Mouse (Mus musculus) hindbrain, embryonic 11.5 days (tissue): ENCODE measurements around the gene Abhd8. TPM values are rescaled to one million over a fixed set of nuclear protein-coding genes. Genes with fewer than 3 reads are reported as not detected.
"Not testable (repeated sequence)": the region's sequence is repeated elsewhere in the genome, so short reads cannot be mapped to it uniquely, and the experiment has no call there.

ENCODE experiments used
- ATAC-seq: fragments of 200-750 bp; cut with Nextera tagmentation; 2 replicates; pipeline ENCODE4 v1.8.0; 2017; ENCODE audit warnings: mild to moderate bottlenecking, moderate TSS enrichment, moderate library complexity; ENCODE audit not compliant: low FRiP score
- DNase-seq: peaks from one replicate; pipeline ENCODE4 v3.0.0-alpha.2; 2015; ENCODE audit warnings: low spot score
- H3K27ac ChIP-seq: fragments of 300-500 bp; sonication (generic); 2 replicates; pipeline ENCODE4 v1.5.1; 2014; ENCODE audit warnings: mild to moderate bottlenecking, low read depth, low read length
- H3K27me3 ChIP-seq: fragments of 300-500 bp; sonication (generic); 2 replicates; pipeline ENCODE4 v1.6.1; 2014; ENCODE audit warnings: mild to moderate bottlenecking, low read length, moderate library complexity, mixed read lengths; ENCODE audit not compliant: control insufficient read depth, insufficient read depth
- H3K36me3 ChIP-seq: fragments of 300-500 bp; sonication (generic); 2 replicates; pipeline ENCODE4 v1.6.1; 2014; ENCODE audit warnings: mild to moderate bottlenecking, low read length, moderate library complexity, mixed read lengths; ENCODE audit not compliant: control insufficient read depth, insufficient read depth
- H3K4me1 ChIP-seq: fragments of 300-500 bp; sonication (generic); replicated peaks from 2 replicates; pipeline ENCODE4 v1.6.1; 2014; ENCODE audit warnings: low read length, mixed read lengths; ENCODE audit not compliant: control insufficient read depth, insufficient read depth
- H3K4me2 ChIP-seq: fragments of 300-500 bp; sonication (generic); replicated peaks from 2 replicates; pipeline ENCODE4 v1.6.1; 2014; ENCODE audit warnings: mild to moderate bottlenecking, low read depth, low read length
- H3K4me3 ChIP-seq: fragments of 300-500 bp; sonication (generic); 2 replicates; pipeline ENCODE4 v1.5.1; 2014; ENCODE audit warnings: low read depth, low read length
- H3K9ac ChIP-seq: fragments of 300-500 bp; sonication (generic); 2 replicates; pipeline ENCODE4 v1.6.1; 2014; ENCODE audit warnings: low read depth, low read length
- H3K9me3 ChIP-seq: fragments of 300-500 bp; sonication (generic); 2 replicates; pipeline ENCODE4 v1.6.1; 2016; ENCODE audit warnings: low read length; ENCODE audit not compliant: control insufficient read depth
- WGBS: fragments of 180-500 bp; shearing (Covaris S2); extraction: QIAGEN DNeasy Blood & Tissue Kit; methylation state at CpG from one replicate; pipeline ENCODE4 v1.1.7; 2014; 5-methylcytosine and 5-hydroxymethylcytosine counted together
- polyA plus RNA-seq: library from polyadenylated mRNA; unstranded; fragments of >200 nt; fragmentation: Nextera tagmentation; extraction: Ambion mirVana; gene quantifications from 2 replicates; pipeline ENCODE4 v1.2.1, GENCODE M21; 2014

The Abhd8 gene
- polyA plus RNA-seq, 1 experiment from 2014 or later, result 38.5 TPM

- Histone ChIP-seq H3K27me3 (no peaks in the 10 kb centered on the region), H3K36me3 (no peaks in the 10 kb centered on the region), H3K4me2 (no peak overlapping the region), H3K4me3 (no peak overlapping the region), H3K4me1 (no peaks in the 10 kb centered on the region), H3K27ac (no peak overlapping the region), H3K9me3 (no peaks in the 10 kb centered on the region), H3K9ac (no peak overlapping the region)
- ATAC-seq (no peak), DNase-seq (no peak)
- 63% methylated on average over 3 of the region's 3 CpGs for WGBS
Observed at GRCm38 (mm10) chr8:71437041-71437440, 26.4 kb downstream of the Abhd8 start.

DNA sequence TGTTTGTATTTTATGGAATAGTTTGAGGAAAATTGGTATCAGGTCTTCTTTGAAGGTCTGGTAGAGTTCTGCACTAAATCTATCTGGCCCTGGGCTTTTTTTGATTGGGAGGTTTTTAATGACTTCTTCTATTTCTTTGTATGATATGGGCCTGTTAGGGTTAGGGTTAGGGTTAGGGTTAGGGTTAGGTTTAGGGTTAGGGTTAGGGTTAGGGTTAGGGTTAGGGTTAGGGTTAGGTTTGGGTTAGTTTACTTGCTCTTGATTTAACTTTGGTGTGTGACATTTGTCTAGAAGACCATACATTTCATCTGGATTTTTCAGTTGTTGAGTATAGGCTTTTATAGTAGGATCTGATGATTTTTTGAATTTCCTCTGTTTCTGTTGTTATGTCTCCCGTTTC lies 30.5 kb downstream of the Abhd8 start:
- WGBS, result 79% methylated on average over 1 of the region's 1 CpGs
- not testable (repeated sequence) for H3K27me3 ChIP-seq, DNase-seq, H3K4me1 ChIP-seq, H3K27ac ChIP-seq, H3K9ac ChIP-seq, ATAC-seq, H3K4me3 ChIP-seq, H3K9me3 ChIP-seq, H3K4me2 ChIP-seq, H3K36me3 ChIP-seq

GRCm38 (mm10) chr8:71422121-71422520 lies 41.3 kb downstream of the Abhd8 start:
- H3K4me2 ChIP-seq, result no peak overlapping the region
- DNase-seq, result no peak
- no peaks in the 10 kb centered on the region for H3K9me3 ChIP-seq
- no peak for ATAC-seq
- no peak overlapping the region for H3K27ac ChIP-seq
- no peaks in the 10 kb centered on the region for H3K36me3 ChIP-seq
- H3K4me3 ChIP-seq, result no peak overlapping the region
- H3K27me3 ChIP-seq, result no peaks in the 10 kb centered on the region
- no peak overlapping the region for H3K9ac ChIP-seq
- H3K4me1 ChIP-seq, result no peaks in the 10 kb centered on the region

DNA sequence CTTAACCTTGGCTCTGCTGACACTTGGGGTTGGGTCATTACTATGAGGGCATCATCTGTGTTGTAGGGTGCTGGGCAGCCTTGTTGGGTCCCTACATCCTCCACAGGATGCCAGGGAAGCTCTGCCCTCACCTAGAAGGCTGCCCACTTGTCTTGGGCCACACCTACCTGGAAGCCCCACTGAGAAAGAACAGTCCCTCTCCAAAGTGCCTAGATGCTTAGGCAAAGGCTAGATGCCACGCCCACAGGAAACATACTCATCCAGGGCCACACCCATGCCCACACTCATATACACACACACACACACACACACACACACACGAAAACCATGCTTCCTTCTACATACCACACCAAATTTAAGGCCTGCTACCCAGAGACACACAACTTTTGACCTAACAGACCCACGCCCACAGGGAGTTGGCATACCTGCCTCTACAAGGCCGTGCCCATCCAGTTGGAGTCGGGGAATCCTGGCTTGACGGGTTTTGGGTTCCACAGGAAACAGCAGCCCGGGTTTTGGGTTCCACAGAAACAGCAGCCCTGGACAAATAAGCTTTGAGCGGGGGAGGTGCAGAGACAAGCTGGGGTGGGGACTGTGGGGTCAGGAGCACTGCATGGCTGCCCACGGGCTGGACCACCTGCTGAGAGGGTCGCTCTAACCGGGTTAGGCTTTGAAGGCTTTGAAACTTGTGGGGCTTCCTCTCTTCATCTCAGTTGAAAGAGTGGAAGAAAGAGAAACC lies 51.8 kb downstream of the Abhd8 start:
- no peak for ATAC-seq

DNA sequence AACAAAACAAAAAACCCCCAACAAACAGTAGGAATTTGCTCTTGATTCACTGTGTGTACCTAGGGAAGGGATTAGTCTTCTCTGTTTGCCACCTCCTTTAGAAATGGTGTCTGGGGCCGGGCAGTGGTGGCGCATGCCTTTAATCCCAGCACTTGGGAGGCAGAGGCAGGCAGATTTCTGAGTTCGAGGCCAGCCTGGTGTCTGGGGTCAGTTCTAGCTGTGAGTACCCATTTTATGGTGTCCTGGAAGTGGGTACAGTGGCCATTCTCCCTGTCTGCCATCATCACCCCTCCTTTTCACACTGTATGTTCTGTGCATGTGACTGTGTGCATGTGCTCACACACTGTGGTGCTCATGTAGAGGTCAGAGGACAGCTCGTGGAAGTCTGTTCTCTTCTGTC lies 55.2 kb downstream of the Abhd8 start:
- 0 out of 2 replicates have a peak, but pooled peaks cover 3% of the 10 kb centered on the region for H3K36me3 ChIP-seq
- no peaks in the 10 kb centered on the region for H3K27me3 ChIP-seq
- no peak overlapping the region for H3K4me2 ChIP-seq
- no peak overlapping the region for H3K4me3 ChIP-seq
- no peak for ATAC-seq
- WGBS, result 96% methylated on average over 4 of the region's 4 CpGs
- H3K9me3 ChIP-seq, result no peaks in the 10 kb centered on the region
- no peak overlapping the region for H3K9ac ChIP-seq
- H3K27ac ChIP-seq, result no peak overlapping the region
- 0 out of 2 replicates have a peak, but pooled peaks cover 7% of the 10 kb centered on the region for H3K4me1 ChIP-seq
- DNase-seq, result no peak

More for the DNA sequence above, 51.8 kb downstream of the Abhd8 start:
- Histone ChIP-seq H3K4me2 (no peak overlapping the region), H3K9ac (no peak overlapping the region), H3K36me3 (0 out of 2 replicates have a peak, but pooled peaks cover 3% of the 10 kb centered on the region), H3K27me3 (no peaks in the 10 kb centered on the region), H3K4me3 (no peak overlapping the region), H3K4me1 (0 out of 2 replicates have a peak, but pooled peaks cover 2% of the 10 kb centered on the region), H3K27ac (no peak overlapping the region), H3K9me3 (no peaks in the 10 kb centered on the region)
- WGBS, result 43% methylated on average over 11 of the region's 11 CpGs
- no peak for DNase-seq

- WGBS, result 92% methylated on average over 14 of the region's 14 CpGs
- H3K27me3 ChIP-seq, result no peaks in the 10 kb centered on the region
- H3K9ac ChIP-seq, result no peak overlapping the region
- no peak overlapping the region for H3K4me3 ChIP-seq
- ATAC-seq (no peak), DNase-seq (no peak)
- H3K4me1 ChIP-seq, result 0 out of 2 replicates have a peak, but pooled peaks cover 7% of the 10 kb centered on the region
- 0 out of 2 replicates have a peak, but pooled peaks cover 3% of the 10 kb centered on the region for H3K36me3 ChIP-seq
- no peaks in the 10 kb centered on the region for H3K9me3 ChIP-seq
- H3K4me2 ChIP-seq, result no peak overlapping the region
- no peak overlapping the region for H3K27ac ChIP-seq
Observed at GRCm38 (mm10) chr8:71407441-71407840, 56.0 kb downstream of the Abhd8 start.

Other genes starting within 250 kb of the Abhd8 start
- 16.1 and 17.4 TPM in 2 replicates for gene Myo9b, start 190.9 kb downstream of the Abhd8 start, polyA plus RNA-seq
- gene Haus8, start 190.7 kb downstream of the Abhd8 start, polyA plus RNA-seq, result 56.5 and 61.7 TPM in 2 replicates
- gene Use1, start 96.8 kb downstream of the Abhd8 start, polyA plus RNA-seq, result 77.8 and 78.6 TPM in 2 replicates
- gene Ocel1, start 92.4 kb downstream of the Abhd8 start, polyA plus RNA-seq, result 3.0 and 3.7 TPM in 2 replicates
- 69.5 and 78.3 TPM in 2 replicates for gene Nr2f6, start 81.7 kb downstream of the Abhd8 start, polyA plus RNA-seq
- gene Ushbp1, start 67.9 kb downstream of the Abhd8 start, polyA plus RNA-seq, result 2.9 and 3.6 TPM in 2 replicates
- gene Babam1, start 66.8 kb downstream of the Abhd8 start, polyA plus RNA-seq, result 102 and 106 TPM in 2 replicates
- gene Ankle1, start 57.6 kb downstream of the Abhd8 start, polyA plus RNA-seq, result 14.4 and 20.8 TPM in 2 replicates
- 231 and 239 TPM in 2 replicates for gene Mrpl34, start 1.3 kb upstream of the Abhd8 start, polyA plus RNA-seq
- 143 and 155 TPM in 2 replicates for gene Dda1, start 5.5 kb upstream of the Abhd8 start, polyA plus RNA-seq
- 5.1 and 5.8 TPM in 2 replicates for gene Ano8, start 22.3 kb upstream of the Abhd8 start, polyA plus RNA-seq
- 3.7 and 3.8 TPM in 2 replicates for gene Gtpbp3, start 24.4 kb upstream of the Abhd8 start, polyA plus RNA-seq
- 35.3 and 37.2 TPM in 2 replicates for gene Plvap, start 48.1 kb upstream of the Abhd8 start, polyA plus RNA-seq
- 0.51 and 0.71 TPM in 2 replicates for gene Ccdc194, start 62.1 kb upstream of the Abhd8 start, polyA plus RNA-seq
- 2.2 and 5.7 TPM in 2 replicates for gene Bst2, start 73.8 kb upstream of the Abhd8 start, polyA plus RNA-seq
- 54.3 and 61.1 TPM in 2 replicates for gene Mvb12a, start 79.3 kb upstream of the Abhd8 start, polyA plus RNA-seq
- gene Tmem221, start 95.2 kb upstream of the Abhd8 start, polyA plus RNA-seq, result 0.28 and 0.47 TPM in 2 replicates
- not detected in 2 replicates for gene Nxnl1, start 102.9 kb upstream of the Abhd8 start, polyA plus RNA-seq
- 13.7 and 18.2 TPM in 2 replicates for gene Slc27a1, start 105.2 kb upstream of the Abhd8 start, polyA plus RNA-seq
- 228 TPM in 2 replicates for gene Pgls, start 128.5 kb upstream of the Abhd8 start, polyA plus RNA-seq
- 3.3 and 3.6 TPM in 2 replicates for gene Fam129c, start 134.0 kb upstream of the Abhd8 start, polyA plus RNA-seq
- gene Colgalt1, start 147.3 kb upstream of the Abhd8 start, polyA plus RNA-seq, result 41.3 and 42.5 TPM in 2 replicates
- gene Unc13a, start 208.1 kb upstream of the Abhd8 start, polyA plus RNA-seq, result 7.3 and 9.1 TPM in 2 replicates
- gene Jak3, start 212.6 kb upstream of the Abhd8 start, polyA plus RNA-seq, result 0.99 and 1.4 TPM in 2 replicates
- gene Insl3, start 225.6 kb upstream of the Abhd8 start, polyA plus RNA-seq, result 0.35 and 0.37 TPM in 2 replicates
- gene B3gnt3, start 238.1 kb upstream of the Abhd8 start, polyA plus RNA-seq, result 0.36 and 0.45 TPM in 2 replicates